Mouse (Mus musculus) embryonic stem cell, embryonic (primary cell): ENCODE data around the gene Atp6v1g1.

Source experiments
- CTCF ChIA-PET, 4 experiments: fragments of 300-600 bp in 2 of 4; fragments of 350-600 bp in 2 of 4; sonication (Branson Sonifier 250); formaldehyde crosslinking; loops; one replicate each; lab custom pipeline; 2022; ENCODE audit warnings: inconsistent platforms in 2 of 4; lab: Charles Lee
- POLR2A ChIA-PET, 4 experiments: fragments of 300-600 bp in 2 of 4; fragments of 350-600 bp in 2 of 4; sonication (Branson Sonifier 250); formaldehyde crosslinking; loops; one replicate each; lab custom pipeline; 2022; ENCODE audit warnings: antibody characterized with exemption in 4 of 4, inconsistent platforms in 1 of 4; lab: Charles Lee

Gene Atp6v1g1

DNA sequence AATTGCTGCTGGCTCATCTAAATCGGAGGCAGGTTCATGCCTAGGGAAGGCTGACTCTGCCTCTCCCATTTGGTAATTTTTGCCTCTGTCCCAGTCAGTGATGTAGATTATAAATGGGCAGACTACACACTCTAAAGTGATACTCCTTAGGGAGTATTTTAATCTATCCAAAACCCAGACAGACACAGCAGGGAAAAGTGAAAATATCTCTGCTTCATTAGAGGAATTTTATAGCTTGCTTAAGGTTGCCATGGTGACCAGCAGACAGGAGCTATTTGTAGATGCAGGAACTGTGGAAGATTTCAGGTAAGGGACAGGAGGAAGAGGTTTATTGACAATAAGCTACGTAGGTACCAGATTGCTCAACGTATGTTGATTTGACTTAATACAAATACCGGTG, 7.0 kb upstream of the Atp6v1g1 start:
- CTCF ChIA-PET, result no interaction called here
- POLR2A ChIA-PET, result interaction anchor here in 2 of 4 experiments (1.1 to 1.6 kb wide), 2 partner anchors 12 to 22 kb away, joined by 3 read pairs; no protein-coding TSS in a partner anchor

DNA sequence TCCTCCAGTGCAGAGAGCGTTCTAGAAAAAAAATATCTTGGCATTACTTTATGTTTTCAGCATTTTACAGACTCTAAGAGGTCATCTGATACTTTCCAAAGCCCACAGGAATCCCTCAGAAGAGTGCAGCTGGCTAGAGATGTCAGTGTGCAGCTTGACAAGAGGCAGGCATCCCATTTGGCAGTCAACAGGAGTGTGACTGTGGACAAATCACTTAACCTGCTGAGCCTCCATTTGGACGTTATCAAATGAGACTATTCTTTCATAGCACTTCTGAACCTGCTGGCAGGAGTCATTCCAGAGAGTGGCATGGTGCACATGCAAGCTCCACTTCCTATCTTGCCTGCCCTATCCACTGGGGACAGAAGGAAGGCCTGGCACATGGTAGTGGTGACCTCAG, 2.4 kb upstream of the Atp6v1g1 start:
- ChIA-PET POLR2A (interaction anchor here in 1 of 4 experiments (1.1 kb wide), 1 partner anchor 14 kb away, joined by 3 read pairs; no protein-coding TSS in a partner anchor), CTCF (no interaction called here)

DNA sequence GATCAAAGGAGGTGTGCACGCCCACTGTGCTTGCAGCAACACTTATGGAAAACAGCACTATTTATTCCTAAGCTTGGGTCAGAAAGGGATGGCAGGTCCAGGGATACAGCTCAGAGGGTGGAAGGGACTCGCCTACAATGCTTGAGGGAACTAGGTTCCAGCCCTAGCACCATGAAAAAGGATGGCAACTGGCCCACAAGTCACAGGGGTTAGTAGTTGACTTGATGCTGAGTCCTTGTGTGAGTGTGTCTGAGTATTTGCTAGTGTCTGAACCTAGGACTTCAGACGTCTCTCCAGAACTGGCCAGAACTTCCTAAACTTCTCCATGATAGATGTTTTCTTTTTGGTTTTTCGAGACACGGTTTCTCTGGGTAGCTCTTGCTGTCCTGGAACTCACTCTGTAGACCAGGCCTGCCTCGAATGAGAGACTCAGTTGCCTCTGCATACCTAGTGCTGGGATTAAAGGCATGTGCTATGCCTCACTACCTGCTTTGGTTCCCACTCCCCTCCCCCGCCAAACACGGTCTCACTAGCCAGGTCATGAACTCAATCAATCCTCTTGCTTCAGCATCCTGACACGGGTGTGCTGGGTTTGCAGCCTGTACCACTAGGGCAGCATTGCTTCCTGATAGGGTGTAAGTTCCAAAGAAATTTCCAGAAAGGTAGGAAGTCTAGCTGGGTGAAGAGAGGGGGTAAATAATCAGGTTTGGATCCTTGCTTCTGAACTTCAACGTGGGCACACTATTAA, 652 bp upstream of the Atp6v1g1 start:
- CTCF ChIA-PET, result interaction anchor here in 1 of 4 experiments (1.2 kb wide), 1 partner anchor 133 kb away, joined by 3 read pairs; no protein-coding TSS in a partner anchor
- POLR2A ChIA-PET, result interaction anchor here (0.6 to 7.8 kb wide), 36 partner anchors 9 to 155 kb away, joined by 3 to 127 read pairs (median 5); partner anchors contain the start of genes Tmem268 (in 3 of the 4) and Whrn (in 2 of the 4)

DNA sequence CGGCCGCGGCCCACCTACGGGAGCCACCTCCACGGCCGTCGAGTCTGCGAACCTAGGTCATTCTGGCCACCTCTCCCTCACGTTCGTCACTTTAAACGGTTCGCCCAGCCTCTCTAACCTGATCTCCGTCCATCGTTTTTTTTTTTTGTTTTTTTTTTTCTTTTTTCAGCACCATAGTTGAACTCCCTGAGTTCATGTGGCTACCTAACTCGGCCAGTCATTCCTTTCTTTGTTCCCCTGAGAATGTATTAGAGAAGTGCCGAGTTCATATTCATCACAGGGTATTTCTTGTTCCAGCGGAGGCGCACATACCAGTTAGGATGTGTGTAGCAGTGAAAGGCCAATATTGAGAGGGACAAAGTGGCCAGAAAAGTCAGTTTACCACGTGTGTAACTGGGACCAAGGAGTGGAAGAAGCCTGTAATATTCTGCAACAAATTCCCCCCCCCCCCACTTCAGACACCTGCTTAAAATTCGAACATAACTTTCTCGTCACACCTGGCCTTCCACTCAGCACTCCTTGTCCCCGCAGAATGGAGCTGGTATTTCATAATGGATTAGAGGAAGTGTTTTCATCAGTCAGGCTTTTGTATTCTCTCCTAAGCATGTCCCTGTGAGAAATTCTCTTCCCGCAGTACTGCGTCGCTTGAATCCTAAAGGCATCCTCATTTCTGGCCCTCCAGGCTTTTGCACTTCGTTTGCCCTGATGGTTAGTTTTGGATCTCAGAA, 823 bp downstream of the Atp6v1g1 start:
- ChIA-PET CTCF (interaction anchor here in 2 of 4 experiments (0.6 to 1.2 kb wide), 2 partner anchors 135 to 142 kb away, joined by 3 read pairs; no protein-coding TSS in a partner anchor), POLR2A (interaction anchor here (0.5 to 7.8 kb wide), 26 partner anchors 11 to 328 kb away, joined by 3 to 127 read pairs (median 5); partner anchors contain the start of genes Tmem268 (in 3 of the 4) and Whrn (in 2 of the 4))

DNA sequence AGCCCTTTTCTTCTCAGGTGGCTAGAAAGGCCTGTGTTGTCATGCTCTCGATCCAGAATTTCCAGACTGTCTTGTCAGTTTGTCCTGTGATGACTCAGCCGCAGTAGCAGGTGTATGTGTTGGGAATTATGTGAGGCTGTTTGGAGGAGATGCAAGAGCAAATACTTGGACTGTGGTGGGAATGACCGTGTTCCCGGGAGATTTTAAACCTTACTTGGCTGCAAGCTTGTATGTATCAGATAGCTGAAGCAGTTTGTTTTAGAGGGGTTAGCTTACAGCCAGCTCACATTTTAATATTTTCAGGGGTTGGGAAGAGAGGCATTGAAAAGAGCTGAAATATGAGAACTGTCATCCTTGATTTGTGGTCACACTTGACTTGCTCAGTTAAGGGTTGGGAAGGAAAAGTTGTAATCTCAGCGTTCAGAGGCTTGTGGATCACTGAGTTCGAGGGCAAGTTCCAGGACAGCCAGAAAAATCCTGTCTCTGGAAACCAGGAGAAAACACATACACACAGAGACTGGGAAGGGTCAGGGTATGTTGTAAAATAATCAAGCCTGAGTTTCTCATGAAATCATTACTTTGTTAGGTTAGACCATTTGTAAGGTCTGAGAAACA, 2.0 kb downstream of the Atp6v1g1 start:
- POLR2A ChIA-PET, result interaction anchor here in 3 of 4 experiments (0.9 to 7.8 kb wide), 7 partner anchors 10 to 138 kb away, joined by 3 to 127 read pairs (median 14); partner anchors contain the start of genes Tmem268 (in 3 of the 3) and Whrn (in 1 of the 3)
- CTCF ChIA-PET, result interaction anchor here in 1 of 4 experiments (0.7 kb wide), 1 partner anchor 72 kb away, joined by 3 read pairs; no protein-coding TSS in a partner anchor

DNA sequence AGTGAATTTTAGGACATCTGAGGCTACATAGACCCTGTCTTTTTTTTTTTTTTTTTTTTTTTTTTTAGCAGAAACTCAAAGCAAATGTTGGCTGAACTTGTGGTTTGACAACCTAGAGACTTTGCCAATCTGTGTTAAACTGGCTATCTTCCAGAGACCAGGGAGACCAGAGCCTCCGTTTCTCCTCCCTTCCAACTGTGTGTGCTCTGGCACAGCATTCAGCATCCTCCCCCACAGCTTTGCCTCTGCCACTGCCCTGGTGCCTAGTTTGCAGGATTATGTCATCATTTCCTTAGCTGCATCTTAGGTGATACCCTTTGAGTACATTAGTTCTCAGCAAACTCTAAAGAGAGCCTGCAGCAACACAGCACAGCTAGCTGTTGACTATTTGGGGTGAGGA, 3.2 kb downstream of the Atp6v1g1 start:
- CTCF ChIA-PET, result no interaction called here
- POLR2A ChIA-PET, result interaction anchor here in 3 of 4 experiments (0.7 to 7.8 kb wide), 6 partner anchors 9 to 1003 kb away, joined by 3 to 127 read pairs (median 30); partner anchors contain the start of gene Tmem268 (in 3 of the 3)

DNA sequence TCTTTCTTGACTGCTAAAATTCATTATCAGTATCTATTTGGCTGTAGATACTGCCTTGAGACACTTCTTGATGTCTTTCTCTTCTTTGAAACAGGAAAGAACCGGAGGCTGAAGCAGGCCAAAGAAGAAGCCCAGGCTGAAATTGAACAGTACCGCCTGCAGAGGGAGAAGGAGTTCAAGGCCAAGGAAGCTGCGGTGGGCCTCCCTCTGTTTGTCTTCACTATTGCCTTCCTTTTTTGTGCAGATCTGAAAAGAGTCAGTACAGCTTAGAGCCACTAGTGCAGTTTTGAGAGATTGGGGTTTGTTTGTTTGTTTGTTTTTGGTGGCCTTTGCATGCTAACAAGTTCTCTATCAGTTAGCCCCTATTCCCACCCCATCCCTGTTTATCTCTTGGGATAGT, 3.9 kb downstream of the Atp6v1g1 start:
- ChIA-PET POLR2A (interaction anchor here in 2 of 4 experiments (0.8 to 7.8 kb wide), 3 partner anchors 8 to 65 kb away, joined by 3 to 127 read pairs (median 107); partner anchors contain the start of gene Tmem268 (in 2 of the 2)), CTCF (no interaction called here)

DNA sequence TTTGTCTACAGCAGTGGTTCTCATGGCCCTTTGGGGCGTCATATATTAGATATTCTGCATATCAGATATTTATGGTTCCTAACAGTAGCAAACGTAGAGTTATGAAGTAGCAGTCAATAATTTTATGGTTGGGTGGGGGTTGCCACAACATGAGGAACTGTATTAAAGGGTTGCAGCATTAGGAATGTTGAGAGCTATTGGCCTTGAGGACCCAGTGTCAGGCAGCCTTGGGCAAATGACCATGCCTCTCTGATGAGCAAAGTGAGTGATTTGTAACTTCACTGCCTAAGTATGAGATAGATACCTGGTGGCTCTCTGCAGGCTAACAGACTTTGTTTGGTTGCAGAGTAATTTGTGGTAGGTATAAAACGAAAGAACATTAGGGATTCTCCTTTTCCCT, 6.3 kb downstream of the Atp6v1g1 start:
- POLR2A ChIA-PET, result interaction anchor here in 1 of 4 experiments (7.8 kb wide), 1 partner anchor 8 kb away, joined by 127 read pairs; the partner anchor contains the start of gene Tmem268
- CTCF ChIA-PET, result no interaction called here

DNA sequence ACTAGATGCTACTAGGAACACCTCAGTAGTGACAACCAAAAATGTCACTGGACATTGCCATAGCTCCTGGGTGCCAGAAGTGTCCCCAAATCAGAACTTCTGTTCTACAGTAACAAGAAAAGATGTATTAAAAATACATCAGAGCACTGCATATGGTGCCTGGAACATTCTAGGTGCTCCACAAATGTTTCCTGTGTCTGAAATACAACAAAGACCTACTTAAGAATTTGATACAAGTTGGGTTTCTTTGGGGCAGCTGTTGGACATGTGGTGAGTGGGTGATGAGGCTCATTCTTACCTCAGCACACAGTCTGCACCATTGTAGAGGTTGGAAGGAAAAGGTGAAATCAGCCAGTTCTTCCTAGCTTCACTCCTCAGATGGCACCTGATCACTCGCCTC, 8.3 kb downstream of the Atp6v1g1 start:
- CTCF ChIA-PET, result no interaction called here
- POLR2A ChIA-PET, result interaction anchor here in 3 of 4 experiments (0.8 to 12.4 kb wide), 3 partner anchors 6 to 143 kb away, joined by 3 to 127 read pairs (median 55); partner anchors contain the start of gene Atp6v1g1 (in 2 of the 3)

DNA sequence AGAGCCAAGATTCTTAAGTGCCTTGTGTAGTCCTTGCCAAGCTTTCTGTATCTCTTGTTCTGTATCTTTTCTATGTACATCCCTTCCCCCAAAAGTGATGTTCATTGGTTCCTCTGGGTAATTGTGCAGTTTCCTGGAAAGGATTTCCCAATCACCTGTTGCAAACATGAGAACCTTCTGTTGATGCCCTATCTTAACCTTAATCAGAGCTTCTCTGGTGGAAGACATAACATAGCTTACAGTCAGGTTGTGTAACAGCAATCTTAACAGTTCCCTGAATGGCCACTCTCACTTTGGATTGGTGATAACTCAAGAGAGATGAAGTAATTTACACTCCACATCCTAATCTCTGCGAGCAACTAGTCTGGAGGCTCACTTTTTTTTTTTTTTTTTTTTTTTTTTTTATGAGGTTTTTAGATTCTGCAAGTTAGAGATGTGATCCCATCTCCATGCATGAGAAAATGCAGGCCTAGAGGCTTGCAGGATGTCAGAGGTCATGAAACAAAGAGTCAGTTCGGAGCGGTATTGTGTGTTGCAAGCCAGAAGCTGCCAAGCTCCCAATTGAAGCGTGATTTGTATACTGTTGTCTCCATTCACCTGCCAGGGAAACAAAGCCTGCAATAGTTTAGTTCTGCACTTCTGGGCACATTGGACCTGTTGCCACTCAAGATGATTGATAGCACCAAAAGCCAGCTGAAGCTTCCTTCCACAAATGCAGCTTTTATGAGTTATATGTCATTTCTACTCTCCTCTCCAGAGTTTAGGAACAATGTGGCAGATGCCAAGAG, 9.4 kb downstream of the Atp6v1g1 start:
- ChIA-PET POLR2A (interaction anchor here (0.5 to 12.4 kb wide), 17 partner anchors 7 to 368 kb away, joined by 3 to 127 read pairs (median 5); partner anchors contain the start of gene Atp6v1g1 (in 4 of the 4)), CTCF (interaction anchor here in 2 of 4 experiments (0.6 to 0.7 kb wide), 2 partner anchors 28 to 177 kb away, joined by 3 read pairs; no protein-coding TSS in a partner anchor)

DNA sequence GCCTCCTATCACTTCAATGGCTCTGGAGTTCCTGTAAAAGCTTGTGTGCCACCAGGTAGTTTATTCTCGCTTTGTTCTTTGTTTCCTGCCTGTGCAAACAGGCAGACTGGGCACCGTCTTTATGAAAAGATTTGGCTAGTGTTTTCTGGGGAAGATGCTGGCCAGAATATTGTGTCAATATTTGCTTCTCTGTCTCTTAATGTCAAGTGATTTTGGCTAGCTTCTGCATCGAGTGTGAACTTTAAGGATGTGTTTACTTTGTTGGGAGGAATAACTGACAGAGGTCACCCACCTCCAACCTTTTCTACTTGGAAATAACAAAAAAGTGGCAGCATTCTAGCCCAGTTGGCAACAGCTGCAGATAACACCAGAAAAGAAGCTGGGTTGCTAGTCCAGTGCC, 10.0 kb downstream of the Atp6v1g1 start:
- CTCF ChIA-PET, result interaction anchor here in 1 of 4 experiments (0.6 kb wide), 1 partner anchor 177 kb away, joined by 3 read pairs; no protein-coding TSS in a partner anchor
- POLR2A ChIA-PET, result interaction anchor here (0.6 to 12.4 kb wide), 14 partner anchors 8 to 369 kb away, joined by 3 to 127 read pairs (median 5); partner anchors contain the start of gene Atp6v1g1 (in 4 of the 4)

DNA sequence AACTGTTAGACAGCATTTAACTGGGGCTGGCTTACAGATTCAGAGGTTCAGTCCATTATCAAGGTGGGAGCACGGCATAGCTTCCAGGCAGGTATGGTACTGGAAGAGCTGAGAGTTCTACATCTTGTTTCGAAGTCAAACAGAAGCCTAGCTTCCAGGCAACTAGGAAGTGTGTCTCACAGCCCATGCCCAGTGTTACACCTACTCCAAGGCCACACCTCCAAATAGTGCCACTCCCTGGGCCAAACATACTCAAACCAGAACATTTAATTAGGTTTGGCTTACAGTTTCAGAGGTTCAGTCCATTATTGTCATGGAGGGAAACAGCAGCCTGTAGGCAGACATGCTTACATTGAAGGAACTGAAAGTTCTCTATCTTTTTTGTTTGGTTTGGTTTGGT, 10.5 kb downstream of the Atp6v1g1 start:
- CTCF ChIA-PET, result no interaction called here
- POLR2A ChIA-PET, result interaction anchor here in 3 of 4 experiments (0.6 to 12.4 kb wide), 10 partner anchors 8 to 136 kb away, joined by 3 to 127 read pairs (median 5); partner anchors contain the start of gene Atp6v1g1 (in 3 of the 3)

DNA sequence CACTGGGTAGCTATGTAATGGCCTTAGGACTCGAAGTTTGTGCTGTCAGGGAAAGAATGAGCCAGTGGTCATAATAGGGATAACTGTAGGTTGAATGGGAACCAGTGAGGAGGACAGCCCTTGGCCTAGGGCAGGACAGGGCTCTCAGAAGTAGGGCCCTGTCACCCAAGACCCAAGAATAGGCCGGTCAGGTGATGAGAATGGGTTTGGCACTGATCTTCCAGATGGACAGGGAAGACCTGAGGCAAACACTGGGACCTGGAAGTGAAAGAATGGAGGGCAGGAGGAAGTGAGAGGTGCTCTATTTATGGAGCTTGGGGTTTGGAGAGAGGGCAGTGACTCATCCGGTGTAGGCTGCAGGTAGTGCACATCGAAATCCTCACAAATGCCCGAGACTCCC, 12.1 kb downstream of the Atp6v1g1 start:
- CTCF ChIA-PET, result no interaction called here
- POLR2A ChIA-PET, result interaction anchor here in 3 of 4 experiments (0.6 to 12.4 kb wide), 19 partner anchors 9 to 1196 kb away, joined by 3 to 127 read pairs (median 5); partner anchors contain the start of genes Atp6v1g1 (in 3 of the 3), Fkbp15 (in 1 of the 3), Slc31a1 (in 1 of the 3) and Whrn (in 1 of the 3)

DNA sequence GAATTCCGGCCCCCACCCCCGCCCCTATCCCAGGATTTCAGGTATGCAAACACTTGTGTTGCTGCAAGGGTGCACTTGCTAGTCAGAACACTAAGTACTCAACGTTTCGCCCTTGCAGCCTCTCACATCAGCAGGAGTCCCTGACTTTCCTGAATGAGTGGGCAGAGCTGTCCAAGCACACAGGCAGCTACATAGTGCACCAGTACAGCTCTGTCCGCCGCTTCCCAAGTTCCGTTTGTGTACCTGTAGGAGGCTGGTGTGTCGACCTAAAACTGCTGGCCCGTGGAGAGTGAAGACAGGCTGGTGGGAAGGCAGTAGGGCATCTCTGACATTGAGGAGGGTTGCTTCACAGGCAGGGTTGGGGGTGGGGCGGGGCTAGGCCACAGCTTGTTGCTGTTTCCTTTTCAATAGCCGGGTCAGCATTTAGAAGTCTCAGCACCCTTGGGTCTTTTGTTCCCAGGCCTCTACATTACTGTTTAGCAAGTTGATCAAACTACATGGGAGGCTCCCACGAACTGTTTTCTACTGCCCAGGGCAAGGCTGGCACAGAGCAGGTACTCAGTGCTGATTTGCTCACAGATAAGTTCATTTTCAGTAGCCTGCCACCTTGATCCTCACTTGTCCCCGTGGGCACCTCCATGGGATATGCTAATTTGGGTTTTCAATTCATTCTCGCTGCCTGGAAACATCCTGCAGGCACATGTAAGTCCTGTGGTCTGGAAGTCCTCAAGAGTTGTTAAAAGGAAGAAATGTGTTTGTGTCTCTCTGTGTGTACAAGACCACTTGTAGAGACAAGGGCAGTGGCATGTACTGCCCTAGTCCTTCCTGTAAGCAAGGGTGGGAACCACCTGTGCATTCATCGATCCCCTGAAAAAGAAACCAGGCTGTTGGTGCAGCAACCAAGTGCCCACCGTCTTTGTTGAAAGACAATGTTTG, 12.8 kb downstream of the Atp6v1g1 start:
- ChIA-PET POLR2A (interaction anchor here (0.6 to 12.4 kb wide), 39 partner anchors 8 to 1197 kb away, joined by 3 to 127 read pairs (median 4); partner anchors contain the start of genes Atp6v1g1 (in 4 of the 4), Whrn (in 2 of the 4), Fkbp15 (in 1 of the 4) and Slc31a1 (in 1 of the 4)), CTCF (interaction anchor here in 1 of 4 experiments (0.5 kb wide), 1 partner anchor 62 kb away, joined by 3 read pairs; no protein-coding TSS in a partner anchor)

DNA sequence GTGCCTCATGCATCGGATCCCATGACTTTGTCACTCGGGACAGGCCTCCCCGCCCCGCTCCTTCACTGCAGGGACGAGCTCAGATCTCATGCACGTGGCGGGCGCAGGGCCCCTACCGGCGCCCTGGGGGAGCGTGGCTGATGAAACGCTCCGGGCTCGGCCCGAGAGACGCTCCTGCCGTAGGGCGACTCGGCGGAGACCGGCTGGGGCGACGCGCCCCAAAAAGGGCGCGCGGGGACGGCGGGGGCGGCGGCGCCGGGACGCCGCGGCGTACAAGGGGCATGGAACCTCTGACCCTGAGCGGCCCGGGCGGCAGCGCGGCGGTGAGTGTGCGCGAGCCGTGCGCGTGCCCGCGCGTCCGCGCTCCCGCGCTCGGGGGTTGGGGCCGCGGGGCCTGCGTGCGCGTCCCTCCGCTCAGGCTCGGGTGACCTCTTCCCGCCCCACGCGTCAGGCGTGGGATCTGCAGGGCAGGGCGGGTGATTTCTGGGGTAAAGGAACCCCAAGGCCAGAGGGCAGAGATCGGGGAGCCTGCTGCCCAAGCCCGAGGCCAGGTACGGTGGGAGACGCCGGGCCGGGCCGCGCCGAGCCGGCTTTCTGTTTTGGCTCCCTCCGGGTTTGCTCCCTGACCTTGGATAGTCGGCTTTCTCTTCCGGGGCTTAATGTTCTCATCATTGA, 14.0 kb downstream of the Atp6v1g1 start, which contains the start of gene Tmem268:
Tmem268 (plus strand) TSS at position 375 of the 675 bp plus-strand sequence.
- ChIA-PET CTCF (interaction anchor here in 1 of 4 experiments (1.9 kb wide), 1 partner anchor 190 kb away, joined by 5 read pairs; no protein-coding TSS in a partner anchor), POLR2A (interaction anchor here (0.6 to 12.4 kb wide), 32 partner anchors 9 to 1198 kb away, joined by 3 to 127 read pairs (median 4); partner anchors contain the start of genes Atp6v1g1 (in 4 of the 4), Fkbp15 (in 1 of the 4), Slc31a1 (in 1 of the 4) and Whrn (in 1 of the 4))
